Comparison of ENCODE assay signal across 8 mouse cellular contexts in genomic region chr2:70901479-70901878, GRCm38 (mm10).
DNase-seq lines count a peak whose midpoint lies in the region; ATAC-seq and TF ChIP-seq lines count a peak whose summit lies in the region.

No protein-coding gene starts in this region.

- TF ChIP-seq POLR2A in kidney, adult 2 months (IDR thresholded peaks at IDR 0.05; ENCODE audit: low read depth, low read length), result no peak
- no peak for TF ChIP-seq POLR2A in brain, embryonic 14.5 days (IDR thresholded peaks at IDR 0.05; ENCODE audit: borderline replicate concordance, extremely low read depth, insufficient read depth, insufficient read length, poor library complexity, severe bottlenecking)

- peak; percentile 37; the same call in 1 of the 2 replicates for ATAC-seq in heart, embryonic 13.5 days (ENCODE audit: extremely low read depth, insufficient number of reproducible peaks, low FRiP score, low TSS enrichment)
- no peak for ATAC-seq in liver, embryonic 13.5 days (ENCODE audit: low read depth)

- DNase-seq in kidney, adult 2 months, result peak; percentile 21
- DNase-seq in kidney, adult 9 months, result no peak
- DNase-seq in brain, embryonic 14.5 days (ENCODE audit: low read depth), result peak; percentile 61
- DNase-seq in liver, embryonic 13.5 days, result no peak
- no peak for DNase-seq in thymus, postnatal 14 days
- DNase-seq in adipocyte (ENCODE audit: low spot score), result no peak
- DNase-seq in B cell, adult 2 months, result no peak

- H3K27ac ChIP-seq in kidney, adult 2 months (ENCODE audit: insufficient read depth, low read depth, low read length), result no peak overlapping the region
- peak overlapping the region; percentile 74 for H3K27ac ChIP-seq in heart, embryonic 13.5 days (replicated peaks)
- H3K27ac ChIP-seq in liver, embryonic 13.5 days, result no peak overlapping the region

- TF ChIP-seq CTCF in kidney, adult 2 months (conservative IDR thresholded peaks at IDR 0.05; ENCODE audit: insufficient read depth, insufficient read length, low read depth, low read length), result no peak
- no peak for TF ChIP-seq CTCF in brain, embryonic 14.5 days (IDR thresholded peaks at IDR 0.05; ENCODE audit: borderline replicate concordance, extremely low read depth, insufficient read depth, insufficient read length)

- H3K4me3 ChIP-seq in kidney, adult 2 months (ENCODE audit: insufficient read depth, low read depth, low read length), result no peak overlapping the region
- peak overlapping the region; percentile 43 for H3K4me3 ChIP-seq in heart, embryonic 13.5 days
- H3K4me3 ChIP-seq in liver, embryonic 13.5 days (replicated peaks), result no peak overlapping the region

- H3K9ac ChIP-seq in heart, embryonic 13.5 days, result peak overlapping the region; percentile 60; the same call in 1 of the 2 replicates
- no peak overlapping the region for H3K9ac ChIP-seq in liver, embryonic 13.5 days

- H3K27me3 ChIP-seq in kidney, adult 2 months (replicated peaks; ENCODE audit: control insufficient read depth, insufficient read depth, low read length), result no peaks in the 10 kb centered on the region; the same call in 1 of the 2 replicates
- no peaks in the 10 kb centered on the region for H3K27me3 ChIP-seq in heart, embryonic 13.5 days (replicated peaks)
- peaks cover 9% of the 10 kb centered on the region; the same call in 1 of the 2 replicates for H3K27me3 ChIP-seq in liver, embryonic 13.5 days

- 47% methylated on average over 14 of the region's 14 CpGs for WGBS in kidney, adult 2 months
- WGBS in heart, embryonic 13.5 days, result 18% methylated on average over 14 of the region's 14 CpGs
- WGBS in liver, embryonic 13.5 days (ENCODE audit: insufficient replicate concordance), result 64% methylated on average over 14 of the region's 14 CpGs

- H3K9me3 ChIP-seq in heart, embryonic 13.5 days, result no peaks in the 10 kb centered on the region
- no peaks in the 10 kb centered on the region for H3K9me3 ChIP-seq in liver, embryonic 13.5 days (replicated peaks)

- peak overlapping the region; percentile 68 for H3K4me2 ChIP-seq in heart, embryonic 13.5 days
- peak overlapping the region; percentile 7; the same call in 1 of the 2 replicates for H3K4me2 ChIP-seq in liver, embryonic 13.5 days

- H3K4me1 ChIP-seq in kidney, adult 2 months (ENCODE audit: control insufficient read depth, insufficient read depth, low read length), result no peaks in the 10 kb centered on the region
- peaks cover 26% of the 10 kb centered on the region for H3K4me1 ChIP-seq in heart, embryonic 13.5 days
- H3K4me1 ChIP-seq in liver, embryonic 13.5 days (replicated peaks), result no peaks in the 10 kb centered on the region

- H3K36me3 ChIP-seq in kidney, adult 2 months (ENCODE audit: control insufficient read depth, insufficient read depth, low read length), result no peaks in the 10 kb centered on the region
- H3K36me3 ChIP-seq in heart, embryonic 13.5 days, result no peaks in the 10 kb centered on the region
- no peaks in the 10 kb centered on the region for H3K36me3 ChIP-seq in liver, embryonic 13.5 days

Comparison
In these comparisons a context has a peak if more than half of its experiments do, and no peak if none do; other contexts are left out.
1. DNase-seq: peak in kidney, adult 2 months (single experiment) and brain, embryonic 14.5 days (single experiment); none in kidney, adult 9 months (single experiment), liver, embryonic 13.5 days (single experiment), thymus, postnatal 14 days (single experiment), adipocyte (single experiment) and B cell, adult 2 months (0 of 2).